Mouse (Mus musculus): ENCODE data around the gene Ampd2. TPM values are rescaled to one million over a fixed set of nuclear protein-coding genes. Genes with fewer than 3 reads are reported as not detected.

Ampd2 gene
- total and polyA plus RNA-seq, 2 experiments from 2014 or later: 58.8 to 79.8 TPM

- no peak for DNase-seq (ENCODE audit: low spot score)
- Histone ChIP-seq H3K36me3 (ENCODE audit: insufficient read depth, low read length) (0 out of 2 replicates have a peak, but pooled peaks cover 3% of the 10 kb centered on the region), H3K9me3 (ENCODE audit: low read length) (no peaks in the 10 kb centered on the region), H3K27me3 (ENCODE audit: insufficient read depth, low read length) (no peaks in the 10 kb centered on the region), H3K4me1 (ENCODE audit: insufficient read depth, low read length) (no peaks in the 10 kb centered on the region), H3K27ac (ENCODE audit: low read depth, low read length) (no peak overlapping the region), H3K9ac (replicated peaks; ENCODE audit: low read length, poor library complexity, severe bottlenecking) (no peak overlapping the region), H3K4me3 (ENCODE audit: low read depth, low read length) (no peak overlapping the region), H3K4me2 (ENCODE audit: low read depth, low read length, poor library complexity, severe bottlenecking) (no peak overlapping the region)
- 91% methylated on average over 6 of the region's 6 CpGs for WGBS
- ATAC-seq (ENCODE audit: low FRiP score): no peak
- no peak for TF ChIP-seq CTCF (IDR thresholded peaks at IDR 0.05)
Observed at GRCm38 (mm10) chr3:108102075-108102474, 15.6 kb upstream of the Ampd2 start.

DNA sequence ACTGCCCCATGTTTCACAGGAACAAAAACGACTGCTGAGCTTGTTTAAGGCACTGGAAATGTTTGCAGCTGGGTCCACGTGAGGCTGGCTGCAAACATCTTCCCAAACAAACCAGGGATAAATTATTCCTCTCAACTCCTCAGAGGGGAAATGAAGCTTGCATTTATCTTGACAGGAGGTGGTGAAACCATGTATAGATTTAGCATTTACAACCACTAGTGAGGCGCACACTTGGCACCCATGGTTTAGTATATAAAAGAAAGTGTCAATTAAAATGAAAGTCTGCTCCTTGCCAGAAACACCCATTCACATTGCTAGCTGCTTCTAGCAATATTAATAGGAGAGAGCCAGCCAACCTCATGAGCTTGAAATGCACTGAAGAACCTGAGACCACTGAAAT is 15.1 kb upstream of the Ampd2 start:
- 0 out of 2 replicates have a peak overlapping the region, but pooled peaks have one; percentile 12 for H3K27ac ChIP-seq (ENCODE audit: low read depth, low read length)
- ATAC-seq (ENCODE audit: low FRiP score): no peak
- TF ChIP-seq CTCF (IDR thresholded peaks at IDR 0.05): no peak
- no peak overlapping the region for H3K4me3 ChIP-seq (ENCODE audit: low read depth, low read length)
- no peaks in the 10 kb centered on the region for H3K9me3 ChIP-seq (ENCODE audit: low read length)
- no peak overlapping the region for H3K9ac ChIP-seq (replicated peaks; ENCODE audit: low read length, poor library complexity, severe bottlenecking)
- 34% methylated on average over 3 of the region's 3 CpGs for WGBS
- no peaks in the 10 kb centered on the region for H3K4me1 ChIP-seq (ENCODE audit: insufficient read depth, low read length)
- H3K36me3 ChIP-seq (ENCODE audit: insufficient read depth, low read length): 0 out of 2 replicates have a peak, but pooled peaks cover 3% of the 10 kb centered on the region
- H3K4me2 ChIP-seq (ENCODE audit: low read depth, low read length, poor library complexity, severe bottlenecking): no peak overlapping the region
- DNase-seq (ENCODE audit: low spot score): peak; percentile 31
- H3K27me3 ChIP-seq (ENCODE audit: insufficient read depth, low read length): no peaks in the 10 kb centered on the region

DNA sequence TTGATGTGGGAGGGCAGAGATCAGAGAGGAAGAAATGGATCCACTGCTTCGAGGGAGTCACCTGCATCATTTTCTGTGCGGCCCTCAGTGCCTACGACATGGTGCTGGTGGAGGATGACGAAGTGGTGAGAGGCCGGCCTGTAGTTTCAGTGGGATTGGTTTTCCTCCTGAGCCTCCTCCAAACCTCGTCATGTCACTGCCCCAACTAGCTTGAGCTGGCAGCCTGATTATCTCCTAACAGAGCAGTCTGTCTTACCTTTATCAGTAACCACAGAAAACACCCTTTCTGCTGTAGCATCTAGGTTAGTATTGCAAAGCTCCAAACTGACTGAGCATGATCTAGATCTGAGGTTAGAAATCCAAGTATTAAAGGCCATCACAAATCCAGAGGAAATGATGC is 11.9 kb upstream of the Ampd2 start:
- H3K36me3 ChIP-seq (ENCODE audit: insufficient read depth, low read length): no peaks in the 10 kb centered on the region
- H3K27ac ChIP-seq (ENCODE audit: low read depth, low read length): no peak overlapping the region
- no peak overlapping the region for H3K4me3 ChIP-seq (ENCODE audit: low read depth, low read length)
- H3K4me1 ChIP-seq (ENCODE audit: insufficient read depth, low read length): no peaks in the 10 kb centered on the region
- ATAC-seq (ENCODE audit: low FRiP score): no peak
- H3K27me3 ChIP-seq (ENCODE audit: insufficient read depth, low read length): no peaks in the 10 kb centered on the region
- no peak for DNase-seq (ENCODE audit: low spot score)
- no peak for TF ChIP-seq CTCF (IDR thresholded peaks at IDR 0.05)
- no peaks in the 10 kb centered on the region for H3K9me3 ChIP-seq (ENCODE audit: low read length)
- 89% methylated on average over 6 of the region's 6 CpGs for WGBS
- no peak overlapping the region for H3K4me2 ChIP-seq (ENCODE audit: low read depth, low read length, poor library complexity, severe bottlenecking)
- H3K9ac ChIP-seq (replicated peaks; ENCODE audit: low read length, poor library complexity, severe bottlenecking): no peak overlapping the region

DNA sequence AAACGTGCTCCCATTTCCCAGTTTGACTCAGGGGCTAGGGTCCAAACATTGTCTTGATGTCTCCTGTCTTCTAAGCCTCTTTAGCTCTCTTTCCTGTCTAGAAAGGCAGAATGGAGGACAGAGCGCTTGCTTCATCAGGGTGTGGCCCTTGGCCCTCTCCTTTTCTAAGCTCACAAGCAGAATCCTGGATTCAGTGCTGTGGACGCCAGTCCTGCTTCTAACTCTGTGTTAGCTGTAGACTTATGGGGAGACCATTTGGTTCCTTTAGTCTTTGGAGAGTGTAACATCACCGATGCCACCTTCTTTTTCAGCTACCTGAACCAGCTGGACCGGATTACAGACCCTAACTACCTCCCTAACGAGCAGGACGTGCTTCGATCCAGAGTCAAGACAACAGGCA is 11.2 kb upstream of the Ampd2 start:
- no peak for TF ChIP-seq CTCF (IDR thresholded peaks at IDR 0.05)
- Histone ChIP-seq H3K4me3 (ENCODE audit: low read depth, low read length) (no peak overlapping the region), H3K9ac (replicated peaks; ENCODE audit: low read length, poor library complexity, severe bottlenecking) (no peak overlapping the region), H3K4me2 (ENCODE audit: low read depth, low read length, poor library complexity, severe bottlenecking) (no peak overlapping the region), H3K9me3 (ENCODE audit: low read length) (no peaks in the 10 kb centered on the region), H3K27me3 (ENCODE audit: insufficient read depth, low read length) (no peaks in the 10 kb centered on the region), H3K4me1 (ENCODE audit: insufficient read depth, low read length) (no peaks in the 10 kb centered on the region), H3K36me3 (ENCODE audit: insufficient read depth, low read length) (no peaks in the 10 kb centered on the region), H3K27ac (ENCODE audit: low read depth, low read length) (no peak overlapping the region)
- ATAC-seq (ENCODE audit: low FRiP score): no peak
- 92% methylated on average over 8 of the region's 8 CpGs for WGBS
- DNase-seq (ENCODE audit: low spot score): no peak

- H3K27ac ChIP-seq (ENCODE audit: low read depth, low read length): no peak overlapping the region
- H3K4me1 ChIP-seq (ENCODE audit: insufficient read depth, low read length): no peaks in the 10 kb centered on the region
- H3K9me3 ChIP-seq (ENCODE audit: low read length): no peaks in the 10 kb centered on the region
- DNase-seq (ENCODE audit: low spot score) (no peak), ATAC-seq (ENCODE audit: low FRiP score) (no peak)
- H3K4me2 ChIP-seq (ENCODE audit: low read depth, low read length, poor library complexity, severe bottlenecking): no peak overlapping the region
- WGBS: 90% methylated on average over 10 of the region's 10 CpGs
- no peak overlapping the region for H3K9ac ChIP-seq (replicated peaks; ENCODE audit: low read length, poor library complexity, severe bottlenecking)
- TF ChIP-seq CTCF (IDR thresholded peaks at IDR 0.05): no peak
- H3K36me3 ChIP-seq (ENCODE audit: insufficient read depth, low read length): no peaks in the 10 kb centered on the region
- no peaks in the 10 kb centered on the region for H3K27me3 ChIP-seq (ENCODE audit: insufficient read depth, low read length)
- H3K4me3 ChIP-seq (ENCODE audit: low read depth, low read length): no peak overlapping the region
Observed at GRCm38 (mm10) chr3:108096726-108097125, 10.3 kb upstream of the Ampd2 start.

DNA sequence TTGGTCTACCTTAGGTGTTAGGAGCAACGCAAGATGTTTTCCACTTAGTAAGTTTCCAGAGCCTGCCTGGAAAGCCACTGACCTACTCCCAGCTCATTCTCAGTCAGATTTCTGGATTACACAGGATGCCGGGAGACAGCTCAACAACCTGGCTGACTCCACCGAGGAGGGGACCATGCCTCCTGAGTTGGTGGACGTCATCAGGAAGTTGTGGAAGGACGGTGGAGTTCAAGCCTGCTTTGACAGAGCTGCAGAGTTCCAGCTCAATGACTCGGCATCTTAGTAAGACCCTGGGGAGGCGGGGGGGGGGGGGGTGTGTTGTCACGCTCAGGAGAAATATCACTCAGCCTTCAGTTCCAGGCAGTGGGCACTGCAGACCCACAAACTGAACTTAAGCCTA is 9.8 kb upstream of the Ampd2 start:
- WGBS: 65% methylated on average over 8 of the region's 8 CpGs
- H3K27ac ChIP-seq (ENCODE audit: low read depth, low read length): no peak overlapping the region
- no peaks in the 10 kb centered on the region for H3K4me1 ChIP-seq (ENCODE audit: insufficient read depth, low read length)
- DNase-seq (ENCODE audit: low spot score) (no peak), ATAC-seq (ENCODE audit: low FRiP score) (no peak)
- no peaks in the 10 kb centered on the region for H3K9me3 ChIP-seq (ENCODE audit: low read length)
- H3K36me3 ChIP-seq (ENCODE audit: insufficient read depth, low read length): no peaks in the 10 kb centered on the region
- H3K9ac ChIP-seq (replicated peaks; ENCODE audit: low read length, poor library complexity, severe bottlenecking): no peak overlapping the region
- no peak overlapping the region for H3K4me2 ChIP-seq (ENCODE audit: low read depth, low read length, poor library complexity, severe bottlenecking)
- no peak for TF ChIP-seq CTCF (IDR thresholded peaks at IDR 0.05)
- H3K27me3 ChIP-seq (ENCODE audit: insufficient read depth, low read length): no peaks in the 10 kb centered on the region
- no peak overlapping the region for H3K4me3 ChIP-seq (ENCODE audit: low read depth, low read length)

Measured in midbrain, postnatal 0 days (tissue).